Mouse (Mus musculus) small intestine, adult 2 months (tissue): ENCODE results near the gene Map4. TPM values are rescaled to one million over a fixed set of nuclear protein-coding genes. Genes with fewer than 3 reads are reported as not detected.

Experiments
- H3K27ac ChIP-seq: fragments of 200-500 bp; 2 replicates; pipeline ENCODE4 v1.5.1; 2012; ENCODE audit warnings: low read depth, low read length, control low read depth, inconsistent platforms; ENCODE audit not compliant: insufficient read depth
- H3K27me3 ChIP-seq: fragments of 200-500 bp; 2 replicates; pipeline ENCODE4 v1.6.1; 2012; ENCODE audit warnings: mild to moderate bottlenecking, moderate library complexity, low read length, inconsistent platforms; ENCODE audit not compliant: control insufficient read depth, insufficient read depth
- H3K36me3 ChIP-seq: fragments of 200-500 bp; 2 replicates; pipeline ENCODE4 v1.6.1; 2012; ENCODE audit warnings: mild to moderate bottlenecking, low read length, control low read depth, inconsistent platforms; ENCODE audit not compliant: control insufficient read depth, insufficient read depth
- H3K4me1 ChIP-seq: fragments of 200-500 bp; 2 replicates; pipeline ENCODE4 v1.6.1; 2012; ENCODE audit warnings: low read length, inconsistent platforms, mixed read lengths; ENCODE audit not compliant: control insufficient read depth, insufficient read depth, insufficient read length
- H3K4me3 ChIP-seq: fragments of 200-500 bp; 2 replicates; pipeline ENCODE4 v1.5.1; 2012; ENCODE audit warnings: low read depth, mild to moderate bottlenecking, control low read depth, inconsistent platforms, low read length, moderate library complexity
- CTCF ChIP-seq: fragments of 200-500 bp; IDR thresholded peaks from 2 replicates; pipeline ENCODE4 v1.5.1; 2012; ENCODE audit warnings: low read depth, mild to moderate bottlenecking, control low read depth, inconsistent platforms, low read length, moderate library complexity, mixed read lengths; ENCODE audit not compliant: insufficient replicate concordance, insufficient read length; ENCODE audit errors: extremely low read depth
- POLR2A ChIP-seq: fragments of 200-500 bp; IDR thresholded peaks from 2 replicates; pipeline ENCODE4 v1.6.1; 2012; ENCODE audit warnings: low read depth, mild to moderate bottlenecking, control low read depth, inconsistent platforms, low read length, moderate library complexity
- WGBS: fragments of 180-500 bp; shearing (Covaris S2); methylation state at CpG from one replicate; pipeline ENCODE4 v1.1.7; 2018; 5-methylcytosine and 5-hydroxymethylcytosine counted together
- polyA plus RNA-seq: library from polyadenylated mRNA; depleted of rRNA; stranded (reverse); fragments of >200 nt; gene quantifications from 2 replicates; pipeline ENCODE4 v1.2.3, GENCODE M21; 2012

The Map4 gene
- polyA plus RNA-seq, 1 experiment, result 191 TPM

- TF ChIP-seq CTCF (no peak), POLR2A (no peak)
- WGBS, result 96% methylated on average over 3 of the region's 3 CpGs
Observed at GRCm38 (mm10) chr9:109929131-109929530, 2.1 kb upstream of the Map4 start.

DNA sequence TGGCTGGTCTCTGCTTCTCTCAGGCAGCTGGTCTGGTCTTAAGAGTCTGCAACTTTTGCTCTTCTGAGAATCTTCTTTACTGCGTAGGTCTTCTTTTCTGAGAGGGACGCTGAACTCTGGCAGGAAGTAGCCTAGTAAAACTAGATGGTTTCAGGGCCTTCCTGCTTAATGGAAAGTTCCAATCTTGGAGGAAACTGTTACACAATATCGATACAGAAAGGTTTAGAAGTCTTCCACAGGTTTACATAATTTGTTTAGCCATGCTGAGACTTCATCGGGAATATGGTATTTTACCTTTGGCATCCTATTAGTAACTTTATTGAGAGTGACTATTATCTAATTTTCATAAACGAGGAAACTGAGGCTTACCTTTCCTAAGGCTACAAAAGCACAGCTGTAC, 1.2 kb upstream of the Map4 start:
- WGBS, result 77% methylated on average over 5 of the region's 5 CpGs
- H3K27me3 ChIP-seq, result no peaks in the 10 kb centered on the region

More at GRCm38 (mm10) chr9:109929131-109929530, 2.1 kb upstream of the Map4 start:
- Histone ChIP-seq H3K27me3 (no peaks in the 10 kb centered on the region), H3K27ac (no peak overlapping the region), H3K4me1 (no peaks in the 10 kb centered on the region), H3K36me3 (no peaks in the 10 kb centered on the region), H3K4me3 (no peak overlapping the region)

DNA sequence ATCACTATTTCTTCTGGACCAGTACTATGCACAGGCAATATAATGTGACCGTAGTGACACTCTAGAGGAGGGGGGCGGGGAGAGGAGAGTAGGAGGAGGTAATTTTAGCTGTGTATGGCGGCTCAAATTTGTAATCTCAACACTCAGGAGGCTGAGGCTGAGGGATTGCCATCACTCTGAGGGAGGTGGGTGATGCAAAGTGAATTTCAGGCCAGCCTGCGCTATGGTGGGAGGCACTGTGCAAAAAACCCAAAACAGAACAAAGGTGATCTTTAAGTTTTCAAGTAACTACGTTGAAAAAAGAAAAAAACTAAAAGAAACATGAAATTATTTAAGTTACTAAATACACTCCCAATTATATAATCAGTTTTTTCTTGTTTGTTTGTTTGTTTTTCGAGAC, 508 bp upstream of the Map4 start:
- Histone ChIP-seq H3K4me3 (peak overlapping the region; percentile 86; the same call in 1 of the 2 replicates), H3K4me1 (no peaks in the 10 kb centered on the region), H3K36me3 (no peaks in the 10 kb centered on the region), H3K27me3 (no peaks in the 10 kb centered on the region), H3K27ac (no peak overlapping the region)
- WGBS, result 66% methylated on average over 6 of the region's 6 CpGs
- TF ChIP-seq CTCF, result no peak
- no peak for TF ChIP-seq POLR2A

More for the DNA sequence above, 1.2 kb upstream of the Map4 start:
- Histone ChIP-seq H3K27ac (no peak overlapping the region), H3K36me3 (no peaks in the 10 kb centered on the region), H3K4me1 (no peaks in the 10 kb centered on the region), H3K4me3 (no peak overlapping the region)
- TF ChIP-seq CTCF (no peak), POLR2A (no peak)

DNA sequence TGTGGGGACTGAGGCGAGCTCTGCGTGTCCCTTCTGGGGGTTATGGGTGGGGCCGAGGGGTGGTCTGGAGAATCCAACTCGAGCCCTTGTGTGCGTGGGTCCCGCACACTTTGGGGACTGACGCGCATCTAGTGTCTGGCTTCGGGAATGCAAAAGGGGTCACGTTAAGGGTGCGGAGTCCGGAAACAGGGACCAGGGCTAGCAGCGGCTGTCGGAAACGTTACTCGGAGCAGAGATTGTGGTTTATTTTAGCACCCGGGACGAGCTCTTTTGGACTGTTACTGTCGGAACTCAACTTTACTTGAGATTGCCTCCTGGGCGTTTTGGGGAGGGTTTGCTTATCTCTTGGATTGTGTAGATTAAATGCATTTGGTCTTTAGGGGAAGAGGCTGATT, 1.1 kb downstream of the Map4 start:
- peak overlapping the region; percentile 52 for H3K27ac ChIP-seq
- H3K27me3 ChIP-seq, result no peaks in the 10 kb centered on the region
- no peak for TF ChIP-seq CTCF
- TF ChIP-seq POLR2A, result no peak; the same call in 1 of the 2 replicates
- H3K4me1 ChIP-seq, result no peaks in the 10 kb centered on the region
- under 1% methylated on average over 20 of the region's 20 CpGs for WGBS
- H3K36me3 ChIP-seq, result no peaks in the 10 kb centered on the region
- H3K4me3 ChIP-seq, result peak overlapping the region; percentile 86

DNA sequence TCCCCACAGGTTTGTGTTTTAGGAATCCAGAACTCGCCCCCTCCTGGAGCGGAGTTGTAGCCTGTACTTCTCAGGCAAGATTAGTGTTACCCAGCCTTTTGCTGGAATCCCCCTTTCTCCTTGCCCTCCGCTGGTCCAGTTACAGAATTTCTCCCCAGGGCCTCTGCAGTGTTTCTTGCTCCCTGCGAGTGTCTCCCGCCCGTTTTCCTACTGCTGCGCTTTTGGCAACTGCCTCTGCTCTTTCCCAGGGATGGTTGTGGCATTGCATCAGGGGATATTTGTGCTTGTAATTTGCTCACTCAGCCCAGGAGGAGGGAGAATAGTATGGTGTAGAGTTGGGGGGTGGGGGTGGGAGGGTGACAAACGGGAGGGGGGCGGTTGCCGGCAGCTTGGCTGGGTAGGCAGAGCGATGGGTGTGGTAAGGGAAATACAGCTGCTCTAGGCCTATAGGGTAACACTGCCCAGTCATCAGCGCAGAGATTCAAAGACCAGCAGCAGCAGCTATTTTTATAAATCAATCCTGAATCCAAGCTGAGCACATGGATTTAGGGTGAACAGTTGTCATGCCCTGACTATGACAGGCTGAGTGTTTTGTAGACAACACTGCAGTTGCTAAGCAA, 1.6 kb downstream of the Map4 start:
- TF ChIP-seq POLR2A (no peak), CTCF (0 out of 2 replicates have a peak, but pooled peaks have one; percentile 4)
- 2% methylated on average over 12 of the region's 12 CpGs for whole genome bisulfite sequencing
- no peaks in the 10 kb centered on the region for H3K27me3 ChIP-seq
- H3K27ac ChIP-seq, result peak overlapping the region; percentile 52
- no peaks in the 10 kb centered on the region for H3K4me1 ChIP-seq
- H3K4me3 ChIP-seq, result peak overlapping the region; percentile 86
- no peaks in the 10 kb centered on the region for H3K36me3 ChIP-seq

- Histone ChIP-seq H3K36me3 (no peaks in the 10 kb centered on the region), H3K27ac (no peak overlapping the region), H3K4me3 (no peak overlapping the region), H3K4me1 (peaks cover 5% of the 10 kb centered on the region; the same call in 1 of the 2 replicates), H3K27me3 (no peaks in the 10 kb centered on the region)
- no peak for TF ChIP-seq POLR2A
- 97% methylated on average over 3 of the region's 3 CpGs for WGBS
Observed at GRCm38 (mm10) chr9:109939401-109939800, 8.1 kb downstream of the Map4 start.

GRCm38 (mm10) chr9:109942796-109943195, 11.5 kb downstream of the Map4 start:
- Histone ChIP-seq H3K27me3 (no peaks in the 10 kb centered on the region), H3K4me1 (peaks cover 5% of the 10 kb centered on the region; the same call in 1 of the 2 replicates), H3K36me3 (no peaks in the 10 kb centered on the region), H3K4me3 (no peak overlapping the region), H3K27ac (no peak overlapping the region)
- WGBS, result 62% methylated on average over 4 of the region's 4 CpGs
- no peak for TF ChIP-seq POLR2A
- TF ChIP-seq CTCF, result no peak
